Mouse (Mus musculus): ENCODE results near the gene 1700030J22Rik.

The 1700030J22Rik gene

GRCm38 (mm10) chr8:116951778-116952177, 27.0 kb downstream of the 1700030J22Rik start:
- DNase-seq (ENCODE audit: low read depth, low spot score), result no peak

GRCm38 (mm10) chr8:116951369-116951768, 27.4 kb downstream of the 1700030J22Rik start:
- DNase-seq (ENCODE audit: low read depth, low spot score), result no peak

- DNase-seq (ENCODE audit: low read depth, low spot score), result no peak
These were observed 31.2 kb downstream of the 1700030J22Rik start for GRCm38 (mm10) chr8:116947589-116947988.

GRCm38 (mm10) chr8:116946851-116947250, 31.9 kb downstream of the 1700030J22Rik start:
- no peak for DNase-seq (ENCODE audit: low read depth, low spot score)

GRCm38 (mm10) chr8:116946268-116946838, 32.4 kb downstream of the 1700030J22Rik start:
- peak; percentile 71 for DNase-seq (ENCODE audit: low read depth, low spot score)

GRCm38 (mm10) chr8:116945169-116945910, 33.4 kb downstream of the 1700030J22Rik start:
- peak; percentile 28 for DNase-seq (ENCODE audit: low read depth, low spot score)

GRCm38 (mm10) chr8:116944385-116944696, 34.4 kb downstream of the 1700030J22Rik start:
- DNase-seq (ENCODE audit: low read depth, low spot score), result no peak

GRCm38 (mm10) chr8:116943555-116944384, 35.0 kb downstream of the 1700030J22Rik start:
- DNase-seq (ENCODE audit: low read depth, low spot score), result peak; percentile 54

- peak; percentile 89 for DNase-seq (ENCODE audit: low read depth, low spot score)
These were observed 35.6 kb downstream of the 1700030J22Rik start, which contains the start of gene Atmin for GRCm38 (mm10) chr8:116943161-116943554. Atmin (plus strand) TSS chr8:116943393.

- DNase-seq (ENCODE audit: low read depth, low spot score), result peak; percentile 27
These were observed 36.3 kb downstream of the 1700030J22Rik start for GRCm38 (mm10) chr8:116942284-116943058.

GRCm38 (mm10) chr8:116935506-116935905, 43.3 kb downstream of the 1700030J22Rik start:
- no peak for DNase-seq (ENCODE audit: low read depth, low spot score)

GRCm38 (mm10) chr8:116934976-116935375, 43.8 kb downstream of the 1700030J22Rik start:
- DNase-seq (ENCODE audit: low read depth, low spot score), result no peak

GRCm38 (mm10) chr8:116928588-116928987, 50.2 kb downstream of the 1700030J22Rik start:
- DNase-seq (ENCODE audit: low read depth, low spot score), result no peak

- DNase-seq (ENCODE audit: low read depth, low spot score), result peak; percentile 67
These were observed 50.9 kb downstream of the 1700030J22Rik start for GRCm38 (mm10) chr8:116927880-116928279.

- DNase-seq (ENCODE audit: low read depth, low spot score), result peak; percentile 64
These were observed 55.2 kb downstream of the 1700030J22Rik start for GRCm38 (mm10) chr8:116923526-116923925.

- no peak for DNase-seq (ENCODE audit: low read depth, low spot score)
These were observed 56.5 kb downstream of the 1700030J22Rik start for GRCm38 (mm10) chr8:116922060-116922757.

GRCm38 (mm10) chr8:116921337-116922059, 57.3 kb downstream of the 1700030J22Rik start, which contains the start of the genes Cmc2 and Cenpn:
Cmc2 (minus strand) TSS chr8:116921455.
Cenpn (plus strand) TSS chr8:116921730.
- DNase-seq (ENCODE audit: low read depth, low spot score), result peak; percentile 98

GRCm38 (mm10) chr8:116921005-116921336, 57.8 kb downstream of the 1700030J22Rik start:
- DNase-seq (ENCODE audit: low read depth, low spot score), result no peak
